Mouse (Mus musculus): ENCODE measurements around the gene Vwa3a.

- TF ChIP-seq POLR2A (IDR thresholded peaks at IDR 0.05; ENCODE audit: low read depth, low read length) (no peak), CTCF (IDR thresholded peaks at IDR 0.05; ENCODE audit: extremely low read depth, insufficient read depth, insufficient read length, insufficient replicate concordance) (no peak)
Observed at GRCm38 (mm10) chr7:120693831-120694375, 45.2 kb upstream of the Vwa3a start.

Measured in spleen, adult 2 months (tissue).